Mouse (Mus musculus): ENCODE data around the gene Lyve1.
"Not testable (repeated sequence)": the region's sequence is repeated elsewhere in the genome, so short reads cannot be mapped to it uniquely, and the experiment has no call there.

Lyve1 gene

GRCm38 (mm10) chr7:110862751-110863289, at the start of gene Lyve1:
Gene Lyve1 (minus strand): TSS chr7:110863239.
- Histone ChIP-seq H3K4me3 (replicated peaks; ENCODE audit: low read length) (no peak within 1 kb of the TSS), H3K36me3 (ENCODE audit: insufficient read depth, low read length) (no peaks in the 10 kb centered on the region), H3K9me3 (ENCODE audit: low read length) (no peaks in the 10 kb centered on the region), H3K27me3 (ENCODE audit: insufficient read depth, low read length) (0 out of 2 replicates have a peak, but pooled peaks cover 2% of the 10 kb centered on the region), H3K4me1 (replicated peaks; ENCODE audit: low read depth, low read length) (peaks cover 11% of the 10 kb centered on the region)
- TF ChIP-seq POU5F1 (IDR thresholded peaks at IDR 0.05; ENCODE audit: borderline replicate concordance, low read length) (no peak), CTCF (conservative IDR thresholded peaks at IDR 0.05; ENCODE audit: low read length) (no peak), NANOG (IDR thresholded peaks at IDR 0.05; ENCODE audit: borderline replicate concordance, low read length) (no peak)

GRCm38 (mm10) chr7:110908209-110909144, 45.4 kb upstream of the Lyve1 start:
- Histone ChIP-seq H3K36me3 (ENCODE audit: insufficient read depth, low read length) (no peaks in the 10 kb centered on the region), H3K9me3 (ENCODE audit: low read length) (no peaks in the 10 kb centered on the region), H3K4me1 (replicated peaks; ENCODE audit: low read depth, low read length) (peaks cover 5% of the 10 kb centered on the region; the same call in 1 of the 2 replicates), H3K4me3 (replicated peaks; ENCODE audit: low read length) (no peak overlapping the region), H3K27me3 (ENCODE audit: insufficient read depth, low read length) (no peaks in the 10 kb centered on the region)
- TF ChIP-seq POU5F1 (IDR thresholded peaks at IDR 0.05; ENCODE audit: borderline replicate concordance, low read length): no peak
- TF ChIP-seq NANOG (IDR thresholded peaks at IDR 0.05; ENCODE audit: borderline replicate concordance, low read length): no peak
- TF ChIP-seq CTCF (conservative IDR thresholded peaks at IDR 0.05; ENCODE audit: low read length): no peak

- Histone ChIP-seq H3K27me3 (ENCODE audit: insufficient read depth, low read length) (no peaks in the 10 kb centered on the region), H3K4me3 (replicated peaks; ENCODE audit: low read length) (no peak overlapping the region), H3K4me1 (replicated peaks; ENCODE audit: low read depth, low read length) (no peaks in the 10 kb centered on the region), H3K9me3 (ENCODE audit: low read length) (no peaks in the 10 kb centered on the region), H3K36me3 (ENCODE audit: insufficient read depth, low read length) (no peaks in the 10 kb centered on the region)
- no peak for TF ChIP-seq CTCF (conservative IDR thresholded peaks at IDR 0.05; ENCODE audit: low read length)
- TF ChIP-seq NANOG (IDR thresholded peaks at IDR 0.05; ENCODE audit: borderline replicate concordance, low read length): no peak
- TF ChIP-seq POU5F1 (IDR thresholded peaks at IDR 0.05; ENCODE audit: borderline replicate concordance, low read length): no peak
Measured at GRCm38 (mm10) chr7:110906566-110906965, 43.5 kb upstream of the Lyve1 start.

GRCm38 (mm10) chr7:110903226-110903625, 40.2 kb upstream of the Lyve1 start:
- Histone ChIP-seq H3K36me3 (ENCODE audit: insufficient read depth, low read length) (no peaks in the 10 kb centered on the region), H3K9me3 (ENCODE audit: low read length) (no peaks in the 10 kb centered on the region), H3K4me3 (replicated peaks; ENCODE audit: low read length) (no peak overlapping the region), H3K27me3 (ENCODE audit: insufficient read depth, low read length) (no peaks in the 10 kb centered on the region), H3K4me1 (replicated peaks; ENCODE audit: low read depth, low read length) (peaks cover 4% of the 10 kb centered on the region; the same call in 1 of the 2 replicates)
- no peak for TF ChIP-seq POU5F1 (IDR thresholded peaks at IDR 0.05; ENCODE audit: borderline replicate concordance, low read length)
- TF ChIP-seq NANOG (IDR thresholded peaks at IDR 0.05; ENCODE audit: borderline replicate concordance, low read length): no peak
- TF ChIP-seq CTCF (conservative IDR thresholded peaks at IDR 0.05; ENCODE audit: low read length): no peak

DNA sequence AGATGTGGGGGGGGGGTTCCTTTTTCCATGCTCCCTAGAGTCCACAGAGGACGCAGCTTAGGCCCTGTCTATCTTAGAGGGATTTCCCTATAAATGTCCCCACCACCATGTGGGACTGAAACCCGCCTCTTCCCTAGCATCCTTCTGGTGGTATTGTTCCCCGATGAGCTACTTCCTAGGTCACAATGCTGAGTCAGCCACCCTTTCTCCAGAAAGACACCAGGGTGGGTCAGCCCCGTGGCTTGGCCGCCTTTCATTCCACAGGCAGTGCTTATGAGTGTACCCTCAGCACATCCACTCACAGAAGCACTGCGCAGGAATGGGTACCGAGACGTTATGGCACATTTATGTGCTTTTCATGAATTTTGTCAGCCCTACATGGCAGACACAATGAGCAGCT, 34.2 kb upstream of the Lyve1 start:
- TF ChIP-seq NANOG (IDR thresholded peaks at IDR 0.05; ENCODE audit: borderline replicate concordance, low read length) (no peak), CTCF (conservative IDR thresholded peaks at IDR 0.05; ENCODE audit: low read length) (no peak), POU5F1 (IDR thresholded peaks at IDR 0.05; ENCODE audit: borderline replicate concordance, low read length) (no peak)
- Histone ChIP-seq H3K9me3 (ENCODE audit: low read length) (no peaks in the 10 kb centered on the region), H3K4me3 (replicated peaks; ENCODE audit: low read length) (no peak overlapping the region), H3K27me3 (ENCODE audit: insufficient read depth, low read length) (peaks cover 7% of the 10 kb centered on the region; the same call in 1 of the 2 replicates), H3K4me1 (replicated peaks; ENCODE audit: low read depth, low read length) (peaks cover 7% of the 10 kb centered on the region; the same call in 1 of the 2 replicates), H3K36me3 (ENCODE audit: insufficient read depth, low read length) (no peaks in the 10 kb centered on the region)

DNA sequence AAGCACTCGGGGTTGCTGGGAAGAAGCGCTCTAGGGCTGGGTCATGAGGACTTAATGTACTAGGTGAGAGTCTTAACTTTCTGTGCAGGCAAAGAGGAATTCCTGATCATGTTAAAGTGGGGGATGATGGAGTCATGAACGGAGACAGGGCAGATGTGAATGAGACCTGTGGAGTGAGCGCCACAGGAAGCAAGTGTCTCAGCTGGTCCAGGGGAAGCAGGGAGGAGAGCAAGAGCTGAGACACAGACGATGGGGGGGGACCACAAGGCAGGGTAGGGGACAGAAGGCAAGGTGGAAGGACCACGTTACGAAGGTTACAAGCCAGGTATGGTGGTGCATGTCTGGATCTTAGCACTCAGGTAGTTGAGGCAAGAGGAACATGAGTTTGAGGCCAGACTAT, 33.4 kb upstream of the Lyve1 start:
- H3K27me3 ChIP-seq (ENCODE audit: insufficient read depth, low read length): peaks cover 9% of the 10 kb centered on the region; the same call in 1 of the 2 replicates
- no peaks in the 10 kb centered on the region for H3K9me3 ChIP-seq (ENCODE audit: low read length)
- no peak overlapping the region for H3K4me3 ChIP-seq (replicated peaks; ENCODE audit: low read length)
- no peaks in the 10 kb centered on the region for H3K36me3 ChIP-seq (ENCODE audit: insufficient read depth, low read length)
- TF ChIP-seq NANOG (IDR thresholded peaks at IDR 0.05; ENCODE audit: borderline replicate concordance, low read length) (no peak), POU5F1 (IDR thresholded peaks at IDR 0.05; ENCODE audit: borderline replicate concordance, low read length) (no peak), CTCF (conservative IDR thresholded peaks at IDR 0.05; ENCODE audit: low read length) (no peak)
- peaks cover 8% of the 10 kb centered on the region for H3K4me1 ChIP-seq (replicated peaks; ENCODE audit: low read depth, low read length)

- not testable (repeated sequence) for H3K9me3 ChIP-seq (ENCODE audit: low read length); H3K36me3 ChIP-seq (ENCODE audit: insufficient read depth, low read length); H3K4me1 ChIP-seq (replicated peaks; ENCODE audit: low read depth, low read length); H3K4me3 ChIP-seq (replicated peaks; ENCODE audit: low read length)
- peaks cover 10% of the 10 kb centered on the region; the same call in 1 of the 2 replicates for H3K27me3 ChIP-seq (ENCODE audit: insufficient read depth, low read length)
Measured at GRCm38 (mm10) chr7:110895772-110896171, 32.7 kb upstream of the Lyve1 start.

DNA sequence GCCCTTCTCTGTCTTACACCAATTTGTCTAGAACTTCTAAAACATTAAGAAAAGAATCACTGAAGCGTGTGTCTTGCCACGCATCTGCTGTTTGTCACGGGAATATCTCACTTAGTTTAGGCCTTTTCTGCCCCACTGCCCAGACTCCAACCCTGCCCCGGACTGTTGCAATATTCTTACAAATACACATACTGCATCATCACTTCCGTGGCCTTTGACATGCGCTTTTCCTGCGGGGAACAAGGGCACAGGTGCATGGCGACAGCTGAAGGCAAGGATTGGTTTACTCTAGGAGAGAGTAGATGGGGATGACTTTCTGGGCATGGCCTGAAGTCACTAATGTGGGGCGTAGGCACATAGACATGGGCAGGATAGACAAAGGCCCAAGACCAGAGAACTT, 31.6 kb upstream of the Lyve1 start:
- Histone ChIP-seq H3K9me3 (ENCODE audit: low read length) (no peaks in the 10 kb centered on the region), H3K4me3 (replicated peaks; ENCODE audit: low read length) (no peak overlapping the region), H3K36me3 (ENCODE audit: insufficient read depth, low read length) (no peaks in the 10 kb centered on the region), H3K27me3 (ENCODE audit: insufficient read depth, low read length) (peaks cover 10% of the 10 kb centered on the region; the same call in 1 of the 2 replicates), H3K4me1 (replicated peaks; ENCODE audit: low read depth, low read length) (peaks cover 8% of the 10 kb centered on the region)
- TF ChIP-seq POU5F1 (IDR thresholded peaks at IDR 0.05; ENCODE audit: borderline replicate concordance, low read length): no peak
- no peak for TF ChIP-seq NANOG (IDR thresholded peaks at IDR 0.05; ENCODE audit: borderline replicate concordance, low read length)
- TF ChIP-seq CTCF (conservative IDR thresholded peaks at IDR 0.05; ENCODE audit: low read length): no peak
